Mouse (Mus musculus) left cerebral cortex, adult 18-20 months (tissue): ENCODE results near the gene Tnfsf9. TPM values are rescaled to one million over a fixed set of nuclear protein-coding genes. Genes with fewer than 3 reads are reported as not detected.
"Not testable (repeated sequence)": the region's sequence is repeated elsewhere in the genome, so short reads cannot be mapped to it uniquely, and the experiment has no call there.

ENCODE experiments used
- DNase-seq, 2 experiments: peaks; one replicate each; pipeline ENCODE4 v3.0.0; 2021 to 2022; ENCODE audit warnings: low spot score in 2 of 2, mixed read lengths in 1 of 2
- total RNA-seq, 2 experiments: library from RNA; stranded (reverse); gene quantifications; 2 replicates each; pipeline ENCODE4 v1.2.3; 2021

The Tnfsf9 gene
- total RNA-seq, 2 experiments from 2014 or later: 0.37 to 0.52 TPM

- DNase-seq: no peak
These were observed 26.7 kb downstream of the Tnfsf9 start for GRCm38 (mm10) chr17:57131793-57132192.

GRCm38 (mm10) chr17:57134021-57134420 is 28.9 kb downstream of the Tnfsf9 start:
- not testable (repeated sequence) for DNase-seq

- DNase-seq: no peak
These were observed 29.6 kb downstream of the Tnfsf9 start for GRCm38 (mm10) chr17:57134693-57135092.

- no peak for DNase-seq
These were observed 30.5 kb downstream of the Tnfsf9 start for GRCm38 (mm10) chr17:57135635-57136034.

GRCm38 (mm10) chr17:57138676-57139075 is 33.6 kb downstream of the Tnfsf9 start:
- DNase-seq: no peak

- no peak for DNase-seq
These were observed 34.6 kb downstream of the Tnfsf9 start for GRCm38 (mm10) chr17:57139708-57140107.

GRCm38 (mm10) chr17:57143704-57144103 is 38.6 kb downstream of the Tnfsf9 start:
- no peak for DNase-seq

- no peak for DNase-seq
These were observed 40.0 kb downstream of the Tnfsf9 start for GRCm38 (mm10) chr17:57145115-57145514.

GRCm38 (mm10) chr17:57148343-57148742 is 43.2 kb downstream of the Tnfsf9 start:
- DNase-seq: no peak

- DNase-seq: no peak
These were observed 44.1 kb downstream of the Tnfsf9 start, which contains the start of gene Cd70 for GRCm38 (mm10) chr17:57148994-57149803. Cd70 (minus strand) TSS chr17:57149777.

GRCm38 (mm10) chr17:57153006-57153405 is 47.9 kb downstream of the Tnfsf9 start:
- DNase-seq: no peak

GRCm38 (mm10) chr17:57153787-57154186 is 48.7 kb downstream of the Tnfsf9 start:
- no peak for DNase-seq

Other genes with a start within 250 kb of the Tnfsf9 start
- not detected for gene Acsbg2, start 230.9 kb upstream of the Tnfsf9 start, total RNA-seq
- gene 1700061G19Rik, start 229.8 kb upstream of the Tnfsf9 start, total RNA-seq: under 1 TPM; 0.14 to 0.40 TPM
- gene Mllt1, start 169.9 kb upstream of the Tnfsf9 start, total RNA-seq: 10 to 100 TPM; 86.7 to 95.8 TPM
- not detected for gene Acer1, start 123.2 kb upstream of the Tnfsf9 start, total RNA-seq
- 10 to 100 TPM; 63.8 to 67.7 TPM for gene Clpp, start 115.0 kb upstream of the Tnfsf9 start, total RNA-seq
- gene Alkbh7, start 108.0 kb upstream of the Tnfsf9 start, total RNA-seq: 10 to 100 TPM; 26.1 to 28.1 TPM
- under 1 TPM in 1 of 2 experiments, not detected in 1; 0.82 TPM for gene Pspn, start 105.3 kb upstream of the Tnfsf9 start, total RNA-seq
- 10 to 100 TPM; 60.7 to 64.5 TPM for gene Gtf2f1, start 94.0 kb upstream of the Tnfsf9 start, total RNA-seq
- gene Gm17949, start 93.9 kb upstream of the Tnfsf9 start, total RNA-seq: under 1 TPM in 1 of 2 experiments, not detected in 1; 0.49 TPM
- gene Khsrp, start 73.8 kb upstream of the Tnfsf9 start, total RNA-seq: 100 to 1,000 TPM; 106 to 108 TPM
- under 1 TPM in 1 of 2 experiments, not detected in 1; 0.40 TPM for gene Slc25a41, start 63.7 kb upstream of the Tnfsf9 start, total RNA-seq
- gene Crb3, start 46.2 kb upstream of the Tnfsf9 start, total RNA-seq: 1 to 10 TPM in 1 of 2 experiments, under 1 TPM in 1; 0.68 to 1.6 TPM
- gene Slc25a23, start 45.5 kb upstream of the Tnfsf9 start, total RNA-seq: 100 to 1,000 TPM; 314 to 325 TPM
- gene Dennd1c, start 26.8 kb upstream of the Tnfsf9 start, total RNA-seq: 1 to 10 TPM; 1.2 to 1.8 TPM
- gene Tubb4a, start 17.5 kb upstream of the Tnfsf9 start, total RNA-seq: 100 to 1,000 TPM; 543 to 577 TPM
- not detected for gene Cd70, start 44.5 kb downstream of the Tnfsf9 start, total RNA-seq
- gene Tnfsf14, start 88.9 kb downstream of the Tnfsf9 start, total RNA-seq: not detected
- gene C3, start 122.8 kb downstream of the Tnfsf9 start, total RNA-seq: under 1 TPM in 1 of 2 experiments, not detected in 1; 0.84 TPM
- gene Gpr108, start 143.1 kb downstream of the Tnfsf9 start, total RNA-seq: 10 to 100 TPM; 24.1 to 26.7 TPM
- gene Trip10, start 144.1 kb downstream of the Tnfsf9 start, total RNA-seq: 10 to 100 TPM in 1 of 2 experiments, 1 to 10 TPM in 1; 9.5 to 10.2 TPM
- 1 to 10 TPM; 2.9 to 3.1 TPM for gene Vav1, start 173.8 kb downstream of the Tnfsf9 start, total RNA-seq